Mouse (Mus musculus) hindbrain, embryonic 16.5 days (tissue): ENCODE results near the gene Plekha7. TPM values are rescaled to one million over a fixed set of nuclear protein-coding genes. Genes with fewer than 3 reads are reported as not detected.

ENCODE experiments used
- ATAC-seq: fragments of 200-750 bp; cut with Nextera tagmentation; 2 replicates; pipeline ENCODE4 v1.8.0; 2017; ENCODE audit warnings: moderate TSS enrichment, moderate library complexity
- H3K27ac ChIP-seq: fragments of 300-500 bp; sonication (generic); 2 replicates; pipeline ENCODE4 v1.5.1; 2014; ENCODE audit warnings: low read depth, mild to moderate bottlenecking, control low read depth, low read length, moderate library complexity
- H3K27me3 ChIP-seq: fragments of 300-500 bp; sonication (generic); replicated peaks from 2 replicates; pipeline ENCODE4 v1.6.1; 2014; ENCODE audit warnings: low read length; ENCODE audit not compliant: control insufficient read depth, insufficient read depth
- H3K36me3 ChIP-seq: fragments of 300-500 bp; sonication (generic); 2 replicates; pipeline ENCODE4 v1.6.1; 2014; ENCODE audit warnings: mild to moderate bottlenecking, low read length, moderate library complexity, mixed read lengths; ENCODE audit not compliant: control insufficient read depth, insufficient read depth
- H3K4me1 ChIP-seq: fragments of 300-500 bp; sonication (generic); 2 replicates; pipeline ENCODE4 v1.6.1; 2014; ENCODE audit warnings: low read depth, low read length; ENCODE audit not compliant: control insufficient read depth, insufficient read depth
- H3K4me2 ChIP-seq: fragments of 300-500 bp; sonication (generic); 2 replicates; pipeline ENCODE4 v1.6.1; 2014; ENCODE audit warnings: mild to moderate bottlenecking, low read length, control low read depth, moderate library complexity
- H3K4me3 ChIP-seq: fragments of 300-500 bp; sonication (generic); 2 replicates; pipeline ENCODE4 v1.5.1; 2014; ENCODE audit warnings: mild to moderate bottlenecking, low read length, control low read depth, moderate library complexity
- H3K9ac ChIP-seq: fragments of 300-500 bp; sonication (generic); 2 replicates; pipeline ENCODE4 v1.6.1; 2014; ENCODE audit warnings: low read depth, mild to moderate bottlenecking, control low read depth, low read length, moderate library complexity
- H3K9me3 ChIP-seq: fragments of 300-500 bp; sonication (generic); 2 replicates; pipeline ENCODE4 v1.6.1; 2014; ENCODE audit warnings: mild to moderate bottlenecking, low read length, moderate library complexity; ENCODE audit not compliant: control insufficient read depth
- WGBS: fragments of 180-500 bp; shearing (Covaris S2); extraction: QIAGEN DNeasy Blood & Tissue Kit; methylation state at CpG from one replicate; pipeline ENCODE4 v1.1.7; 2014; 5-methylcytosine and 5-hydroxymethylcytosine counted together
- polyA plus RNA-seq: library from polyadenylated mRNA; unstranded; fragments of >200 nt; fragmentation: Nextera tagmentation; extraction: Ambion mirVana; gene quantifications from 2 replicates; pipeline ENCODE4 v1.2.1, GENCODE M21; 2015

Gene Plekha7
- polyA plus RNA-seq, 1 experiment from 2014 or later = 8.5 TPM

GRCm38 (mm10) chr7:116262101-116262500 is 46.1 kb downstream of the Plekha7 start:
- H3K27ac ChIP-seq = no peak overlapping the region
- H3K4me1 ChIP-seq = no peaks in the 10 kb centered on the region
- H3K4me3 ChIP-seq = no peak overlapping the region
- H3K9ac ChIP-seq = no peak overlapping the region
- ATAC-seq = peak; percentile 58; the same call in 1 of the 2 replicates
- no peaks in the 10 kb centered on the region for H3K36me3 ChIP-seq
- no peaks in the 10 kb centered on the region for H3K27me3 ChIP-seq
- H3K4me2 ChIP-seq = no peak overlapping the region
- 36% methylated on average over 4 of the region's 4 CpGs for WGBS
- H3K9me3 ChIP-seq = no peaks in the 10 kb centered on the region

GRCm38 (mm10) chr7:116260826-116261615 is 47.2 kb downstream of the Plekha7 start:
- 80% methylated on average over 4 of the region's 4 CpGs for WGBS
- no peak for ATAC-seq
- Histone ChIP-seq H3K4me1 (no peaks in the 10 kb centered on the region), H3K4me2 (no peak overlapping the region), H3K9ac (no peak overlapping the region), H3K4me3 (no peak overlapping the region), H3K27ac (no peak overlapping the region), H3K36me3 (no peaks in the 10 kb centered on the region), H3K27me3 (no peaks in the 10 kb centered on the region), H3K9me3 (no peaks in the 10 kb centered on the region)

GRCm38 (mm10) chr7:116258464-116259185 is 49.6 kb downstream of the Plekha7 start:
- ATAC-seq = no peak
- no peak overlapping the region for H3K9ac ChIP-seq
- H3K27me3 ChIP-seq = no peaks in the 10 kb centered on the region
- H3K4me1 ChIP-seq = no peaks in the 10 kb centered on the region
- no peak overlapping the region for H3K4me3 ChIP-seq
- no peak overlapping the region for H3K4me2 ChIP-seq
- WGBS = 84% methylated on average over 17 of the region's 17 CpGs
- no peak overlapping the region for H3K27ac ChIP-seq
- no peaks in the 10 kb centered on the region for H3K9me3 ChIP-seq
- H3K36me3 ChIP-seq = no peaks in the 10 kb centered on the region

- no peak overlapping the region for H3K4me3 ChIP-seq
- H3K9me3 ChIP-seq = no peaks in the 10 kb centered on the region
- H3K27ac ChIP-seq = no peak overlapping the region
- H3K9ac ChIP-seq = no peak overlapping the region
- no peak for ATAC-seq
- H3K36me3 ChIP-seq = no peaks in the 10 kb centered on the region
- H3K27me3 ChIP-seq = no peaks in the 10 kb centered on the region
- 97% methylated on average over 10 of the region's 10 CpGs for WGBS
- no peaks in the 10 kb centered on the region for H3K4me1 ChIP-seq
- no peak overlapping the region for H3K4me2 ChIP-seq
These were observed 50.2 kb downstream of the Plekha7 start for GRCm38 (mm10) chr7:116257953-116258352.

GRCm38 (mm10) chr7:116255664-116256063 is 52.5 kb downstream of the Plekha7 start:
- ATAC-seq = no peak
- Histone ChIP-seq H3K9me3 (no peaks in the 10 kb centered on the region), H3K9ac (no peak overlapping the region), H3K36me3 (no peaks in the 10 kb centered on the region), H3K4me3 (no peak overlapping the region), H3K4me1 (no peaks in the 10 kb centered on the region), H3K27ac (no peak overlapping the region), H3K27me3 (no peaks in the 10 kb centered on the region), H3K4me2 (no peak overlapping the region)
- 91% methylated on average over 5 of the region's 5 CpGs for WGBS

- 87% methylated on average over 5 of the region's 5 CpGs for WGBS
- H3K4me2 ChIP-seq = no peak overlapping the region
- no peak overlapping the region for H3K9ac ChIP-seq
- ATAC-seq = no peak
- H3K4me1 ChIP-seq = no peaks in the 10 kb centered on the region
- H3K27ac ChIP-seq = no peak overlapping the region
- H3K9me3 ChIP-seq = no peaks in the 10 kb centered on the region
- H3K27me3 ChIP-seq = no peaks in the 10 kb centered on the region
- H3K4me3 ChIP-seq = no peak overlapping the region
- no peaks in the 10 kb centered on the region for H3K36me3 ChIP-seq
These were observed 53.5 kb downstream of the Plekha7 start for GRCm38 (mm10) chr7:116254660-116255059.

GRCm38 (mm10) chr7:116252470-116252869 is 55.7 kb downstream of the Plekha7 start:
- WGBS = 77% methylated on average over 4 of the region's 4 CpGs
- H3K27me3 ChIP-seq = no peaks in the 10 kb centered on the region
- H3K4me3 ChIP-seq = no peak overlapping the region
- ATAC-seq = no peak
- H3K4me2 ChIP-seq = no peak overlapping the region
- no peaks in the 10 kb centered on the region for H3K4me1 ChIP-seq
- no peaks in the 10 kb centered on the region for H3K9me3 ChIP-seq
- no peaks in the 10 kb centered on the region for H3K36me3 ChIP-seq
- no peak overlapping the region for H3K9ac ChIP-seq
- no peak overlapping the region for H3K27ac ChIP-seq

GRCm38 (mm10) chr7:116251516-116251915 is 56.7 kb downstream of the Plekha7 start:
- no peak overlapping the region for H3K9ac ChIP-seq
- H3K4me2 ChIP-seq = no peak overlapping the region
- no peaks in the 10 kb centered on the region for H3K36me3 ChIP-seq
- no peak overlapping the region for H3K27ac ChIP-seq
- ATAC-seq = no peak
- H3K9me3 ChIP-seq = no peaks in the 10 kb centered on the region
- no peaks in the 10 kb centered on the region for H3K27me3 ChIP-seq
- no peak overlapping the region for H3K4me3 ChIP-seq
- peaks cover 8% of the 10 kb centered on the region for H3K4me1 ChIP-seq
- 81% methylated on average over 3 of the region's 3 CpGs for WGBS

- H3K4me2 ChIP-seq = no peak overlapping the region
- WGBS = 93% methylated on average over 11 of the region's 11 CpGs
- H3K4me1 ChIP-seq = peaks cover 13% of the 10 kb centered on the region
- no peaks in the 10 kb centered on the region for H3K27me3 ChIP-seq
- H3K4me3 ChIP-seq = no peak overlapping the region
- H3K9ac ChIP-seq = no peak overlapping the region
- H3K27ac ChIP-seq = no peak overlapping the region
- no peak for ATAC-seq
- H3K36me3 ChIP-seq = no peaks in the 10 kb centered on the region
- no peaks in the 10 kb centered on the region for H3K9me3 ChIP-seq
These were observed 59.6 kb downstream of the Plekha7 start for GRCm38 (mm10) chr7:116248536-116248935.
